ENCODE assay signal across 10 mouse cellular contexts in genomic region chr14:17904554-17904953, GRCm38 (mm10).
DNase-seq lines count a peak whose midpoint lies in the region; ATAC-seq and TF ChIP-seq lines count a peak whose summit lies in the region.
"Had no signal": no experiment of that assay in that cellular context is flagged by ENCODE, and none has a peak within 500 bp of the region (broad histone marks: within the 10 kb centered on the region; RNA-seq: fewer than 3 reads in every experiment).

No protein-coding gene starts in this region.

- TF ChIP-seq CTCF in forebrain, postnatal 0 days (IDR thresholded peaks at IDR 0.05; ENCODE audit: low read depth): peak; percentile 45
- TF ChIP-seq CTCF in liver, embryonic 14.5 days (IDR thresholded peaks at IDR 0.05; ENCODE audit: low read depth): peak; percentile 42

- H3K4me2 ChIP-seq in forebrain, postnatal 0 days (ENCODE audit: low read depth): no peak overlapping the region
- no peak overlapping the region for H3K4me2 ChIP-seq in forebrain, embryonic 11.5 days (ENCODE audit: low read depth, low read length, severe bottlenecking)
- H3K4me2 ChIP-seq in liver, embryonic 14.5 days (ENCODE audit: low read depth): no peak overlapping the region
- H3K4me2 ChIP-seq in liver, embryonic 11.5 days: no peak overlapping the region

- H3K9ac ChIP-seq in forebrain, postnatal 0 days: no peak overlapping the region
- H3K9ac ChIP-seq in forebrain, embryonic 11.5 days (ENCODE audit: low read length): no peak overlapping the region
- no peak overlapping the region for H3K9ac ChIP-seq in liver, embryonic 14.5 days (replicated peaks)
- no peak overlapping the region for H3K9ac ChIP-seq in liver, embryonic 11.5 days (ENCODE audit: low read depth, low read length)

- H3K4me3 ChIP-seq in forebrain, postnatal 0 days (ENCODE audit: low read depth, low read length): no peak overlapping the region
- H3K4me3 ChIP-seq in forebrain, embryonic 11.5 days (ENCODE audit: low read depth, low read length): no peak overlapping the region
- H3K4me3 ChIP-seq in liver, embryonic 14.5 days (ENCODE audit: insufficient read depth in 1 of 2, low read depth in 2 of 2, low read length in 2 of 2): no peak overlapping the region
- no peak overlapping the region for H3K4me3 ChIP-seq in liver, embryonic 11.5 days (ENCODE audit: low read depth, low read length)
- H3K4me3 ChIP-seq: forebrain, embryonic 10.5 days had no signal

- H3K27ac ChIP-seq in forebrain, postnatal 0 days (ENCODE audit: low read depth, low read length): no peak overlapping the region
- H3K27ac ChIP-seq in forebrain, embryonic 11.5 days (ENCODE audit: low read depth, low read length): no peak overlapping the region
- H3K27ac ChIP-seq in liver, embryonic 14.5 days: no peak overlapping the region
- H3K27ac ChIP-seq in liver, embryonic 11.5 days (ENCODE audit: low read depth, low read length): no peak overlapping the region
- H3K27ac ChIP-seq: forebrain, embryonic 10.5 days had no signal

- no peak for TF ChIP-seq EP300 in liver, embryonic 14.5 days (IDR thresholded peaks at IDR 0.05; ENCODE audit: low read depth)

- no peaks in the 10 kb centered on the region for H3K27me3 ChIP-seq in forebrain, postnatal 0 days (ENCODE audit: insufficient read depth, low read length)
- no peaks in the 10 kb centered on the region for H3K27me3 ChIP-seq in forebrain, embryonic 11.5 days (ENCODE audit: control insufficient read depth, insufficient read depth, low read length)
- no peaks in the 10 kb centered on the region for H3K27me3 ChIP-seq in liver, embryonic 14.5 days (ENCODE audit: control insufficient read depth, insufficient read depth, low read length)
- no peaks in the 10 kb centered on the region for H3K27me3 ChIP-seq in liver, embryonic 11.5 days (replicated peaks; ENCODE audit: control insufficient read depth, insufficient read depth, low read length)

- 55% methylated on average over 1 of the region's 1 CpGs for WGBS in forebrain, postnatal 0 days
- 47% methylated on average over 1 of the region's 1 CpGs for WGBS in forebrain, embryonic 11.5 days
- WGBS in liver, embryonic 14.5 days (ENCODE audit: insufficient replicate concordance): 56% methylated on average over 1 of the region's 1 CpGs
- 56% methylated on average over 1 of the region's 1 CpGs for whole genome bisulfite sequencing in liver, embryonic 11.5 days

- H3K4me1 ChIP-seq in forebrain, postnatal 0 days (ENCODE audit: insufficient read depth): no peaks in the 10 kb centered on the region
- no peaks in the 10 kb centered on the region for H3K4me1 ChIP-seq in forebrain, embryonic 11.5 days (replicated peaks; ENCODE audit: control insufficient read depth, insufficient read depth, low read length)
- no peaks in the 10 kb centered on the region for H3K4me1 ChIP-seq in liver, embryonic 14.5 days (replicated peaks; ENCODE audit: control insufficient read depth in 2 of 2, insufficient read depth in 2 of 2, low read length in 1 of 2)
- H3K4me1 ChIP-seq in liver, embryonic 11.5 days (replicated peaks; ENCODE audit: control insufficient read depth, insufficient read depth, low read length): no peaks in the 10 kb centered on the region
- H3K4me1 ChIP-seq: forebrain, embryonic 10.5 days had no signal

- H3K36me3 ChIP-seq in forebrain, postnatal 0 days (ENCODE audit: insufficient read depth): no peaks in the 10 kb centered on the region
- H3K36me3 ChIP-seq in forebrain, embryonic 11.5 days (ENCODE audit: control insufficient read depth, insufficient read depth, low read length): no peaks in the 10 kb centered on the region
- no peaks in the 10 kb centered on the region for H3K36me3 ChIP-seq in liver, embryonic 14.5 days (replicated peaks; ENCODE audit: control insufficient read depth, insufficient read depth, low read depth)
- no peaks in the 10 kb centered on the region for H3K36me3 ChIP-seq in liver, embryonic 11.5 days (ENCODE audit: control insufficient read depth, insufficient read depth, low read length)
- H3K36me3 ChIP-seq: forebrain, embryonic 10.5 days had no signal

- ATAC-seq in forebrain, postnatal 0 days: no peak
- no peak for ATAC-seq in forebrain, embryonic 11.5 days (replicated peaks; ENCODE audit: low FRiP score)
- ATAC-seq in liver, embryonic 14.5 days (ENCODE audit: insufficient read depth): no peak
- ATAC-seq in liver, embryonic 11.5 days (replicated peaks; ENCODE audit: low FRiP score): no peak
- peak; percentile 72 for ATAC-seq in common myeloid progenitor, adult 5-6 weeks (replicated peaks; ENCODE audit: low read depth, poor library complexity, severe bottlenecking)
- peak; percentile 66 for ATAC-seq in megakaryocyte progenitor cell, adult 5-6 weeks (replicated peaks; ENCODE audit: poor library complexity)

- H3K9me3 ChIP-seq in forebrain, postnatal 0 days (ENCODE audit: low read length): no peaks in the 10 kb centered on the region
- no peaks in the 10 kb centered on the region for H3K9me3 ChIP-seq in forebrain, embryonic 11.5 days (ENCODE audit: control insufficient read depth, low read length)
- H3K9me3 ChIP-seq in liver, embryonic 14.5 days (ENCODE audit: control insufficient read depth, low read length): no peaks in the 10 kb centered on the region
- H3K9me3 ChIP-seq in liver, embryonic 11.5 days (ENCODE audit: control insufficient read depth, low read length): no peaks in the 10 kb centered on the region

- no peak for DNase-seq in forebrain, postnatal 0 days
- DNase-seq in forebrain, embryonic 11.5 days (ENCODE audit: low spot score): no peak
- DNase-seq in liver, embryonic 14.5 days (ENCODE audit: low read depth in 3 of 3, low spot score in 3 of 3): no peak
- no peak for DNase-seq in liver, embryonic 11.5 days (ENCODE audit: low spot score)
- no peak for DNase-seq in spleen, postnatal 4 days (ENCODE audit: low spot score in 2 of 2)
- no peak for DNase-seq in spleen, adult 18-20 months
- DNase-seq: thymus, postnatal 14 days had no signal

Comparison
In these comparisons a context has a peak if more than half of its experiments do, and no peak if none do; other contexts are left out.
1. ATAC-seq: peak in common myeloid progenitor, adult 5-6 weeks (single experiment) and megakaryocyte progenitor cell, adult 5-6 weeks (single experiment); none in forebrain, postnatal 0 days (single experiment), forebrain, embryonic 11.5 days (single experiment), liver, embryonic 14.5 days (single experiment) and liver, embryonic 11.5 days (single experiment).